ENCODE assay signal across 15 mouse cellular contexts in genomic region chr7:98140597-98140996, GRCm38 (mm10). TPM values are rescaled to one million over a fixed set of nuclear protein-coding genes. Genes with fewer than 3 reads are reported as not detected.
A peak's percentile ranks its signal among the peaks of the same experiment; 100 is the strongest.
DNase-seq lines count a peak whose midpoint lies in the region; ATAC-seq and TF ChIP-seq lines count a peak whose summit lies in the region.
"Had no signal": no experiment of that assay in that cellular context is flagged by ENCODE, and none has a peak within 500 bp of the region (broad histone marks: within the 10 kb centered on the region; RNA-seq: fewer than 3 reads in every experiment).

No protein-coding gene starts in this region.

- peaks cover 25% of the 10 kb centered on the region for H3K4me1 ChIP-seq in heart, embryonic 15.5 days (replicated peaks)
- H3K4me1 ChIP-seq in stomach, embryonic 15.5 days: peaks cover 11% of the 10 kb centered on the region; the same call in 1 of the 2 replicates
- H3K4me1 ChIP-seq in stomach, postnatal 0 days (replicated peaks; ENCODE audit: control insufficient read depth, insufficient read depth): peaks cover 3% of the 10 kb centered on the region; the same call in 1 of the 2 replicates

- H3K9ac ChIP-seq in heart, embryonic 15.5 days: no peak overlapping the region
- no peak overlapping the region for H3K9ac ChIP-seq in stomach, embryonic 15.5 days
- H3K9ac ChIP-seq in stomach, postnatal 0 days (ENCODE audit: low read length): no peak overlapping the region
- H3K9ac ChIP-seq: embryonic facial prominence, embryonic 15.5 days had no signal

- no peak for TF ChIP-seq EP300 in stomach, postnatal 0 days (optimal IDR thresholded peaks at IDR 0.05)

- WGBS in heart, embryonic 15.5 days: 7% methylated on average over 2 of the region's 2 CpGs
- WGBS in stomach, embryonic 15.5 days: 25% methylated on average over 2 of the region's 2 CpGs
- WGBS in stomach, postnatal 0 days: 22% methylated on average over 2 of the region's 2 CpGs

- no peak overlapping the region for H3K4me3 ChIP-seq in heart, embryonic 15.5 days
- no peak overlapping the region for H3K4me3 ChIP-seq in stomach, embryonic 15.5 days (replicated peaks)
- no peak overlapping the region for H3K4me3 ChIP-seq in stomach, postnatal 0 days (ENCODE audit: low read depth, low read length)
- H3K4me3 ChIP-seq: embryonic facial prominence, embryonic 15.5 days; midbrain, embryonic 10.5 days had no signal

- H3K27me3 ChIP-seq in heart, embryonic 15.5 days: no peaks in the 10 kb centered on the region
- no peaks in the 10 kb centered on the region for H3K27me3 ChIP-seq in stomach, embryonic 15.5 days (replicated peaks)
- no peaks in the 10 kb centered on the region for H3K27me3 ChIP-seq in stomach, postnatal 0 days (ENCODE audit: control insufficient read depth, insufficient read depth, low read length)
- H3K27me3 ChIP-seq: embryonic facial prominence, embryonic 15.5 days had no signal

- ATAC-seq in heart, embryonic 15.5 days (replicated peaks; ENCODE audit: insufficient number of reproducible peaks, insufficient read depth, low FRiP score, low read depth): peak; percentile 47; the same call in 1 of the 2 replicates
- peak; percentile 55 for ATAC-seq in stomach, embryonic 15.5 days (ENCODE audit: insufficient read depth, low FRiP score, low read depth)
- ATAC-seq in stomach, postnatal 0 days (ENCODE audit: low FRiP score, low TSS enrichment): no peak
- no peak for ATAC-seq in erythroblast, adult 5-6 weeks (replicated peaks; ENCODE audit: low FRiP score, poor library complexity, severe bottlenecking)
- ATAC-seq: activated CD4-positive, CD25-positive, alpha-beta regulatory T cell, adult 4 months had no signal

- no peaks in the 10 kb centered on the region for H3K9me3 ChIP-seq in heart, embryonic 15.5 days (replicated peaks)
- H3K9me3 ChIP-seq in stomach, embryonic 15.5 days: no peaks in the 10 kb centered on the region
- no peaks in the 10 kb centered on the region for H3K9me3 ChIP-seq in stomach, postnatal 0 days (ENCODE audit: control insufficient read depth, low read length)
- H3K9me3 ChIP-seq: embryonic facial prominence, embryonic 15.5 days; midbrain, embryonic 10.5 days had no signal

- peak overlapping the region; percentile 37; the same call in 1 of the 2 replicates for H3K27ac ChIP-seq in heart, embryonic 15.5 days
- no peak overlapping the region for H3K27ac ChIP-seq in stomach, embryonic 15.5 days
- H3K27ac ChIP-seq in stomach, postnatal 0 days (replicated peaks): no peak overlapping the region
- H3K27ac ChIP-seq: embryonic facial prominence, embryonic 15.5 days had no signal

- peak; percentile 68 to 75 for DNase-seq in cerebellum, postnatal 10 days
- DNase-seq in cerebellum, adult 9-10 months: no peak
- no peak for DNase-seq in heart, adult 8-10 months (ENCODE audit: low spot score)
- DNase-seq in stomach, postnatal 0 days (ENCODE audit: low spot score): no peak
- DNase-seq in lung, postnatal 25 days (ENCODE audit: low spot score): no peak
- DNase-seq: spleen, adult 18-20 months; thymus, adult 18-20 months had no signal

- no peak for TF ChIP-seq CTCF in stomach, postnatal 0 days (IDR thresholded peaks at IDR 0.05; ENCODE audit: low read depth)

- no peaks in the 10 kb centered on the region for H3K36me3 ChIP-seq in heart, embryonic 15.5 days
- no peaks in the 10 kb centered on the region for H3K36me3 ChIP-seq in stomach, embryonic 15.5 days
- no peaks in the 10 kb centered on the region for H3K36me3 ChIP-seq in stomach, postnatal 0 days (ENCODE audit: control insufficient read depth, insufficient read depth, low read length)
- H3K36me3 ChIP-seq: embryonic facial prominence, embryonic 15.5 days; midbrain, embryonic 10.5 days had no signal

- no peak overlapping the region for H3K4me2 ChIP-seq in heart, embryonic 15.5 days
- H3K4me2 ChIP-seq in stomach, embryonic 15.5 days: no peak overlapping the region
- no peak overlapping the region for H3K4me2 ChIP-seq in stomach, postnatal 0 days (replicated peaks; ENCODE audit: low read depth)
- H3K4me2 ChIP-seq: embryonic facial prominence, embryonic 15.5 days had no signal

RNA-seq across cellular contexts. Expression of gene Omp, which starts 4.7 kb away (rescaled TPM):
- polyA plus RNA-seq in heart, embryonic 15.5 days (2015; fragmentation: Nextera tagmentation; extraction: Ambion mirVana): 0.08 and 0.27 TPM in 2 replicates
- under 1 TPM in 3 of 4 experiments, not detected in 1; 0.16 to 0.24 (median 0.20) TPM for total RNA-seq in heart, adult 8-10 months (2022)
- 0.68 and 0.70 TPM in 2 replicates for polyA plus RNA-seq in stomach, embryonic 15.5 days (2015; fragmentation: Nextera tagmentation; extraction: Ambion mirVana)
- 0.57 and 0.65 TPM in 2 replicates for polyA plus RNA-seq in stomach, postnatal 0 days (2015; fragmentation: Nextera tagmentation; extraction: Ambion mirVana)
- 4.8 and 5.0 TPM in 2 replicates for total RNA-seq in erythroblast, adult 5-6 weeks (2015; ENCODE audit: low replicate concordance)
- 11.2 and 20.9 TPM in 2 replicates for total RNA-seq in erythroblast, adult 5-6 weeks (2017; ENCODE audit: low replicate concordance)
- polyA plus RNA-seq: activated CD4-positive, CD25-positive, alpha-beta regulatory T cell, adult 4 months had no signal

RNA-seq across cellular contexts. Expression of gene Myo7a, which starts 21.3 kb away (rescaled TPM):
- polyA plus RNA-seq in heart, embryonic 15.5 days (2015; fragmentation: Nextera tagmentation; extraction: Ambion mirVana): 5.1 and 7.5 TPM in 2 replicates
- 1 to 10 TPM; 3.6 to 4.7 (median 4.3) TPM for total RNA-seq in heart, adult 8-10 months (2022)
- polyA plus RNA-seq in stomach, embryonic 15.5 days (2015; fragmentation: Nextera tagmentation; extraction: Ambion mirVana): 9.3 and 11.4 TPM in 2 replicates
- 2.1 and 2.4 TPM in 2 replicates for polyA plus RNA-seq in stomach, postnatal 0 days (2015; fragmentation: Nextera tagmentation; extraction: Ambion mirVana)
- total RNA-seq in erythroblast, adult 5-6 weeks (2015; ENCODE audit: low replicate concordance): 4.4 and 12.7 TPM in 2 replicates
- total RNA-seq in erythroblast, adult 5-6 weeks (2017; ENCODE audit: low replicate concordance): 2.8 and 7.0 TPM in 2 replicates

RNA-seq across cellular contexts. Expression of gene Capn5, which starts 37.5 kb away (rescaled TPM):
- 2.7 and 9.1 TPM in 2 replicates for polyA plus RNA-seq in heart, embryonic 15.5 days (2015; fragmentation: Nextera tagmentation; extraction: Ambion mirVana)
- 1 to 10 TPM; 1.2 to 2.9 (median 1.6) TPM for total RNA-seq in heart, adult 8-10 months (2022)
- 13.8 and 14.9 TPM in 2 replicates for polyA plus RNA-seq in stomach, embryonic 15.5 days (2015; fragmentation: Nextera tagmentation; extraction: Ambion mirVana)
- 13.2 and 16.6 TPM in 2 replicates for polyA plus RNA-seq in stomach, postnatal 0 days (2015; fragmentation: Nextera tagmentation; extraction: Ambion mirVana)
- 18.0 and 21.7 TPM in 2 replicates for total RNA-seq in erythroblast, adult 5-6 weeks (2015; ENCODE audit: low replicate concordance)
- total RNA-seq in erythroblast, adult 5-6 weeks (2017; ENCODE audit: low replicate concordance): 20.1 and 31.3 TPM in 2 replicates

RNA-seq across cellular contexts. Expression of gene B3gnt6, which starts 58.7 kb away (rescaled TPM):
- polyA plus RNA-seq in heart, embryonic 15.5 days (2015; fragmentation: Nextera tagmentation; extraction: Ambion mirVana): 0.19 TPM in 1 of 2 replicates, not detected in the other
- not detected for total RNA-seq in heart, adult 8-10 months (2022)
- polyA plus RNA-seq in stomach, embryonic 15.5 days (2015; fragmentation: Nextera tagmentation; extraction: Ambion mirVana): 0.05 TPM in 2 replicates
- 0.23 and 0.25 TPM in 2 replicates for polyA plus RNA-seq in stomach, postnatal 0 days (2015; fragmentation: Nextera tagmentation; extraction: Ambion mirVana)
- not detected in 2 replicates for total RNA-seq in erythroblast, adult 5-6 weeks (2015; ENCODE audit: low replicate concordance)
- not detected in 2 replicates for total RNA-seq in erythroblast, adult 5-6 weeks (2017; ENCODE audit: low replicate concordance)
- total RNA-seq: liver, adult 2 months had no signal
- polyA plus RNA-seq: activated CD4-positive, CD25-positive, alpha-beta regulatory T cell, adult 4 months; embryonic facial prominence, embryonic 15.5 days; intestine, embryonic 14.5 days had no signal

Comparison
In these comparisons a context has a peak if more than half of its experiments do, and no peak if none do; other contexts are left out.
1. DNase-seq: peak in cerebellum, postnatal 10 days (2 of 2); none in cerebellum, adult 9-10 months (single experiment), heart, adult 8-10 months (single experiment), stomach, postnatal 0 days (single experiment) and lung, postnatal 25 days (single experiment).
2. ATAC-seq: peak in heart, embryonic 15.5 days (single experiment) and stomach, embryonic 15.5 days (single experiment); none in stomach, postnatal 0 days (single experiment) and erythroblast, adult 5-6 weeks (single experiment).